Mouse (Mus musculus) MEL (cell line): ENCODE measurements around the gene Rab5b.
A peak's percentile ranks its signal among the peaks of the same experiment; 100 is the strongest.

ENCODE experiments used
- CTCF ChIP-seq, 3 experiments: IDR thresholded peaks in 2 of 3; conservative IDR thresholded peaks in 1 of 3; 2 replicates each; pipeline ENCODE4 v1.5.1; 2011 to 2012; ENCODE audit warnings: low read length in 3 of 3, low read depth in 2 of 3, mild to moderate bottlenecking in 2 of 3, improper control_type of control experiment in 1 of 3, inconsistent platforms in 1 of 3, mixed read lengths in 1 of 3, moderate library complexity in 1 of 3; ENCODE audit not compliant: control insufficient read depth in 1 of 3, insufficient read depth in 1 of 3, poor library complexity in 1 of 3, severe bottlenecking in 1 of 3
- E2F4 ChIP-seq: IDR thresholded peaks from 2 replicates; pipeline ENCODE4 v1.6.1; 2011; ENCODE audit warnings: low read depth, low read length, improper control_type of control experiment, borderline replicate concordance
- GABPA ChIP-seq: IDR thresholded peaks from 2 replicates; pipeline ENCODE4 v1.6.1; 2012; ENCODE audit warnings: low read depth, mild to moderate bottlenecking, inconsistent platforms, low read length, improper control_type of control experiment, moderate library complexity
- MYC ChIP-seq: IDR thresholded peaks from 2 replicates; pipeline ENCODE4 v1.6.1; 2011; ENCODE audit warnings: low read depth, mild to moderate bottlenecking, low read length, improper control_type of control experiment, moderate library complexity
- POLR2A ChIP-seq, 2 experiments: IDR thresholded peaks; 2 replicates each; pipeline ENCODE4 v1.6.1; 2011 to 2012; ENCODE audit warnings: low read length in 2 of 2, mild to moderate bottlenecking in 2 of 2, control low read depth in 1 of 2, improper control_type of control experiment in 1 of 2, low read depth in 1 of 2, moderate library complexity in 1 of 2; ENCODE audit not compliant: control insufficient read depth in 1 of 2, insufficient read depth in 1 of 2, poor library complexity in 1 of 2
- RCOR1 ChIP-seq: IDR thresholded peaks from 2 replicates; pipeline ENCODE4 v1.6.1; 2012; ENCODE audit warnings: low read depth, mild to moderate bottlenecking, inconsistent platforms, low read length, improper control_type of control experiment
- TAL1 ChIP-seq: IDR thresholded peaks from 2 replicates; pipeline ENCODE4 v1.6.1; 2012; ENCODE audit warnings: mild to moderate bottlenecking, inconsistent platforms, low read length, moderate library complexity, mixed read lengths
- TCF12 ChIP-seq: IDR thresholded peaks from 2 replicates; pipeline ENCODE4 v1.6.1; 2014; ENCODE audit warnings: low read depth, mild to moderate bottlenecking, inconsistent platforms, low read length, improper control_type of control experiment, moderate library complexity
- USF1 ChIP-seq: IDR thresholded peaks from 2 replicates; pipeline ENCODE4 v1.6.1; 2014; ENCODE audit warnings: low read depth, mild to moderate bottlenecking, inconsistent platforms, low read length, improper control_type of control experiment, moderate library complexity

DNA sequence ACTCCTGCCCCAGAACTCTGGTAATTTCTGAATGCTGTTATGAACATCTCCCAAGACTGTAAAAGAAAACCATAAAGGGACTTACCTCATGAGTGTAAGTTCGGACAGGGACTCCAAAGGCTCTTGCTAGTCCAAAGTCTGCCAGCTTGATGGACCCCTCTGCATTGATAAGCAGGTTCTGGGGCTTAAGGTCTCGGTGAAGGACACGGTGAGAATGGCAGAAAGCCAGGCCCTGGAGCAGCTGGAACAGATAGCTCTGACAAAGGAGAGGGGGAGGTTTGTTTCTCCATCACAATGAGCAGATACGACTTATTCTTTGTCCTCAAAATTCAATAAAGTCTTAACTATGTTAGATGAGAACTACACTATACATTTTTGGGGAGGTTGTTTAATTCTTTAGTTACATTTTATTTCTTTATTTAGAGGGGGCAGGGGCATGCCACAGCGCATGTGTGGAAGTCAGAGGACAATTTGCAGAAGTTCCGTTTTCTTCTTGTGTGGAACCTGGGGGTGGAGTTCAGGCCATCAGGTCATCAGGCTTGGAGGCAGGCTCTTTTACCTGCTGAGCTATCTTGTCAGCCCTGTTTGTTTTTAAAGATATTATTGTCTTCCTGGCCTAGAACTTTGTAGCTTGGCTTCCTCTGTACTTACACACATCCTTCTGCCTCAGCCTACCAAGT, 6.4 kb upstream of the Rab5b start:
- TF ChIP-seq E2F4 (no peak), POLR2A (IDR thresholded peaks at IDR 0.05; ENCODE audit: control insufficient read depth in 1 of 2, insufficient read depth in 1 of 2, low read depth in 1 of 2, low read length in 2 of 2, poor library complexity in 1 of 2) (0 out of 4 replicates have a peak, but pooled peaks of 1 of the 2 experiments have one; percentile 20), USF1 (no peak), CTCF (IDR thresholded peaks at IDR 0.05 in 2 of 3, conservative IDR thresholded peaks at IDR 0.05 in 1 of 3; ENCODE audit: control insufficient read depth in 1 of 3, insufficient read depth in 1 of 3, low read depth in 2 of 3, low read length in 3 of 3, poor library complexity in 1 of 3, severe bottlenecking in 1 of 3) (no peak), GABPA (no peak), MYC (no peak), TCF12 (no peak), RCOR1 (no peak), TAL1 (no peak)
